Mouse (Mus musculus): ENCODE results near the gene Rccd1.
A peak's percentile ranks its signal among the peaks of the same experiment; 100 is the strongest.
"Not testable (repeated sequence)": the region's sequence is repeated elsewhere in the genome, so short reads cannot be mapped to it uniquely, and the experiment has no call there.

Gene Rccd1

GRCm38 (mm10) chr7:80343270-80344018, 19.2 kb upstream of the Rccd1 start:
- DNase-seq (ENCODE audit: low spot score) = no peak

GRCm38 (mm10) chr7:80342858-80343257, 18.6 kb upstream of the Rccd1 start, which contains the start of gene Hddc3:
Gene Hddc3 (plus strand): TSS chr7:80343104.
- DNase-seq (ENCODE audit: low spot score) = peak; percentile 88

GRCm38 (mm10) chr7:80341793-80342192, 17.5 kb upstream of the Rccd1 start:
- no peak for DNase-seq (ENCODE audit: low spot score)

DNA sequence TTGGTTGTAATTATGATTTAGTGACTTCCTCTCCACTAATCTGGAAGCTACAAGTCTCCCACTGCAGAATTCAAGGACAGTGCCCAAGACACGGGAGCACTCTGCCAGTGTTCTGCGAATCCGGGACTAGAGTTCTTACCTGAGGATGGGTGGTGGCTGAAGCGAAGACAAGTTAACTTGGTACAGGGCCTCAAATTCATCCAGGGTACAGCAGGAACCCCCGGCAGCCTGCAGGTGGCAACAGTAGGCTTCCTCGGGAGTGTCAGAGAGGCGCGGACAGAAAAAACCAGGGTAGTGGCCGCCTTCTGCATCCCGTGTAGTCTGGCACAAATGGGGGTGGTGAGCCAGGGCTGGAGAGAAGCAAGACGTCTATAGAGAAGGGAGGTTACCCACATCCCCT, 16.5 kb upstream of the Rccd1 start, which contains the start of gene Unc45a:
Gene Unc45a, minus strand, starts transcription at position 213 of the 400 bp plus-strand sequence.
- peak; percentile 64 for DNase-seq (ENCODE audit: low spot score)

- DNase-seq (ENCODE audit: low spot score) = peak; percentile 94
Measured at GRCm38 (mm10) chr7:80339793-80340628, 15.8 kb upstream of the Rccd1 start.

DNA sequence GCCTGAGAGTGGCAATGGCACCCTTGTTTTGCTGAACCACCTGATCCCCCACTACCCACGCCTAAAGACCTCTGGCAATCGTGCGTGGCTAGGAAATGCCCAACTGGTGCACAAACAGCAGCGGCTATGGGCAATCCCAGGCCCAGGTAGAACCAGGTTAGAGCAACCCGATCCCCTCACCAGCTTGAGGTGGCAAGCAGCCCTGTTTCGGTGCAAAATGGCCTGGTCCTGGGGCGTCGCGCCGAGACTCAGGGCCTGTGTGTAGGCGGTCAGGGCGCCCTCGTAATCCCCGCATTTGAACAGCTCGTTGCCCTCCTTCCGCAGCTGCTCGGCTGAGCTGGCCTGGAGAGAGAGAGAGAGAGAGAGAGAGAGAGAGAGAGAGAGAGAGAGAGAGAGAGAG, 15.1 kb upstream of the Rccd1 start:
- no peak for DNase-seq (ENCODE audit: low spot score)

DNA sequence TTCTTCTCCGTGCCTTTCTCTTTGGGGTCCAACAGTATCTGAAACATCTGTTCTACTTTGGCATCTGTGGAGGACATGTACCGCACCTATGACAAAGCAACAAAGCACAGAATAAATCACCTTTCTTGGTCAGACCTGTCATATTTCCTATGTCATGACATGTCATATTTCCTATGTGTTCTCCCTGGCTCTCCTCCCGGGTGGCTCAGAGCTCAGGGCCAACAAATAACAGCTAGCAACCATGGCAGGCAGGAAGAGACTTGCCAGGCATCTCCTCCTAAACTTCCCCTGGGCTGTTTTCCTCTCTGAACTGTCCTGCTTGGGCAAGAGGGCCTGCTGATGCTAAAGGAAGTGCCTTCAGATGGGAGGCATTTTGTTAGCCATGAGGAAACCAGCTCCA, 12.7 kb upstream of the Rccd1 start:
- DNase-seq (ENCODE audit: low spot score) = no peak

DNA sequence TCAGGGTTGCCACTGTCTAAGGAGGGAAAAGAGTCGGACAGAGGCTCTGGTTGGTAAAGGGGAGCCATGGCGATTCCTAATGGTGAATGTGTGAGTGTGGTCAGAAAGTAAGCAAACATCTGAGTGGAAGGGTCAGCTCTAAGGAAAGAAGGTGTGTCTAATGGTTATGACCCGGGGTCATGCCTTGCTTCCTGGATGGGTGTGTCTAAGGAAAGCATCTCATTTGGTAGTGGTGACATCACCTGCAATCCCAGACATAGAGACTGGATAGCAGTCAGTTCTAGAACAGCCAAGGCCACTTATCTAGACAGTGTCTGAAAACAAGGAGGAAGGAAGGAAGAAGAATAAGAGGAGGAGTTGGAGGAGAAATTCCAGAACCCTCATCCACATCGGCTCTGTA, 10.6 kb upstream of the Rccd1 start:
- no peak for DNase-seq (ENCODE audit: low spot score)

DNA sequence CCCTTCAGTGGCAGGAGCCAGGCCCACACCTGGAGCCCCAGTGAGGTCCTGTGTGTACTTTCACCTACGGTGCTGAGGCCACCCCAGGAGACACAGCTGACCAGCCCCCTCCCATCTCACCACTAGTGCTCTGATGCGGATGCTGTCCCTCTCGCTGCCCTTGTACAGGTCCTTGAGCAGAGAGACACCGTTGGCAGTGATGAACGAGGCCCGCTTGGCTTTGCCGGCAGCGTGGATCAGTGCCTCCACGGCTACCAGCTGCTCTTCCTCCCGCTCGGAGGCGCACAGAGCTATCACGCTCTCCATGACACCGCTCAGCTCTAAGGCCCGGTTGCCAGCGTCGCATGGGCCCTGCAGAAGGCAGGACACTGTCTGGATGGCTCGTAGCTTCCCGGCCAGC, 7.2 kb upstream of the Rccd1 start:
- DNase-seq (ENCODE audit: low spot score) = no peak

DNA sequence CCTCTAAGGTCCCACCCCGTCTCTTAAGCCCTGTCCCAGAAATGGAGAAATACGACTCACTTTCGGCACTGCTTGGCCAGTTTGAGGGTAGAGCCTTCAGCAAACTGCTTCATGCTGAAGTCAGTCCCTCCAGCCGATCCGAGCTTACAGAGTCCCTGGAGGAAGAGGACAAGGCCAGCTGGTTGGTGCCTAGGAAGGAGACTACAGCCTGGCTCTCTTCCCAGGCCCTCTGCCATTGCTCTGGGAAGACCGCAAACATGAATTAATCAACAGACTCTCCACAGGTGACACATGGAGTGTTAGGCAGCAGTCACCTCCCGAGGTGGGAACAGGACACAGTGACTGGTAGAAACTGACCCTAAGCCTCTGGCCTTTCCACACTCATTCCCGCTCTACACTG, 6.0 kb upstream of the Rccd1 start:
- no peak for DNase-seq (ENCODE audit: low spot score)

DNA sequence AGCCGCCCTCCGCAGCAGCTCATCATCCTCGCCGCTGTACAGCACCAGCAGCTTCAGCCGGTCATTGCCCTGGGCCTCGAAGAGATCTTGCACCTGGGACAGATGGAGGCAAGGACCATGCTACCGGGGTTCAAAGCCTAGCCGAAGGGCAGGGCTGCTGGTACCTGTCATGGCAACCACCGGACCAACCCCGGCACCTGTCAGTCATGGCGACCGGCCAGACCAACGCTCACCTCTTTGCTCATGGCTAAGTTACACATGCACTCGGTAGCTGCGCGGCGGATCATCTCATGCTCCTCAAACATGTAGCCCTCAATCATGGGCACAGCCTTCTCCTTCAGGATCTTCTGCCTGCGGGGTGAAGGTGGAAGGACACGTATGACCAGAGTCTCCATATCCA, 1.8 kb upstream of the Rccd1 start:
- DNase-seq (ENCODE audit: low spot score) = no peak

DNA sequence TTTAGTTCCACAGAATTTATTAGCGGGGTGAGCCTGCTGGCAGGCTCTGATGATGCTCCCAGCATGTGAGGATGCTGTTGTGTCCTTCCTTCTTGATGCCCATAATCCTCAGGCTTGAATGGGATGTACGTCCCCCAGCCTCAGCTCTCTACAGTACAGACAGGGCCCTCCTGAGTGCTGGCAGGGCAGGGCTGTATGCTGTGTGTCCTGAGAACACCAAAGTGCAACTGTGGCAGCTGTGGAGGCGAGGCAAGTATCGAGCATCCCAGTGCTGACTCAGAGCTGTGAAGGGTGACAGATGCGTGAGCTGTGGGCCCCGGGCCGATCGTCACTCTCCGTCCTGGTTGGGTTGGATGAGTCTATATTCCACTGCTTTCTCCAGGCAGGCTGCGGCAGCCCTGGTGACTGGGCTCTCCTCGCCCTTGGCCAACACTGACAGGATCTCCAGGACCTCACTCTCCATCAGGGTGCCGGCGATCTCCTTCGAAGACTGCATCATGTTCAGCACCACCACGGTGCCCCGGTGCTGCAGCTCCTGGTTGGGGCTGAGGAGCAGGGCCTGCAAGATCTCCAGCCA, 1.1 kb upstream of the Rccd1 start:
- no peak for DNase-seq (ENCODE audit: low spot score)

- not testable (repeated sequence) for DNase-seq (ENCODE audit: low spot score)
Measured at GRCm38 (mm10) chr7:80324816-80325119, 514 bp upstream of the Rccd1 start.

- no peak for DNase-seq (ENCODE audit: low spot score)
Measured at GRCm38 (mm10) chr7:80323336-80323735, 918 bp downstream of the Rccd1 start.

GRCm38 (mm10) chr7:80319846-80320496, 4.3 kb downstream of the Rccd1 start:
- DNase-seq (ENCODE audit: low spot score) = no peak

DNA sequence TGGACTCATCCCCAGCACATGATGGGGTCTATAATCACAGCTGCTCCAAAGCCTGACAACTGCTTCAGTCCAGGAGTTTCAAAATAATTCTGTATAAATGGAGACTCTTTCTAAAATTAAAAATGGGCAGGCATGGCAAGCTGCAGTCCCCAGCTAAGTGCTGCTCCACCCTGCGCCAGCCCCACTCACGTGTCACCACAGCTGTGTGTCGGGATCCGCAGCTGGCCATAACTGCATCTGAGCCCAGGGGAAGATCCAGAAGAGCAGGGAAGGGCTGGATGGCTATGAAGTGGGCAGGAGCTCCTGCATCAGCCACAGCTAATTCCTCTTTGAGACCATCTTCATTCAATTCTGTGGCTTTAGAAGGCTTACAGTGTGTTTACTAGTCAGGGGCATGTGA, 5.6 kb downstream of the Rccd1 start:
- no peak for DNase-seq (ENCODE audit: low spot score)

- DNase-seq (ENCODE audit: low spot score) = no peak
Measured at GRCm38 (mm10) chr7:80317439-80318115, 6.7 kb downstream of the Rccd1 start.

DNA sequence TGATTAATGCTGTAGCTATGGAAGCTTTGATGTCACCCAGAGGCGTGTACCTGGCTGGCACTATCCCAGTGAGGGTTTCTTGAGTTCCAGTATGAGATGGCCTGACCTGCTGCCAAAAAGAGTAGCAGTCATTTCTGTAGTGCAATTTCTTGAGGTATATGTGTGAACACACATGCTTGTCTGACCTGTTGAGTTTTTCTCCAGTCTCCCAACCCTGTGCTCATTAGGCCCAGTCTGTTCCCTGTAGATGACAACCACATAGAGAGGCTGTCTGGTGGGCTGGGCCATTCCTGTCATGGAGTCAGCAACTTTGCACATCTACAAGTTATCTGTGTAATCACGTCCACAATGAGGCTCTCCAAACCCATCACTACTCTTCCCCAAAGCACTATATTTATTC, 8.5 kb downstream of the Rccd1 start:
- DNase-seq (ENCODE audit: low spot score) = no peak

DNA sequence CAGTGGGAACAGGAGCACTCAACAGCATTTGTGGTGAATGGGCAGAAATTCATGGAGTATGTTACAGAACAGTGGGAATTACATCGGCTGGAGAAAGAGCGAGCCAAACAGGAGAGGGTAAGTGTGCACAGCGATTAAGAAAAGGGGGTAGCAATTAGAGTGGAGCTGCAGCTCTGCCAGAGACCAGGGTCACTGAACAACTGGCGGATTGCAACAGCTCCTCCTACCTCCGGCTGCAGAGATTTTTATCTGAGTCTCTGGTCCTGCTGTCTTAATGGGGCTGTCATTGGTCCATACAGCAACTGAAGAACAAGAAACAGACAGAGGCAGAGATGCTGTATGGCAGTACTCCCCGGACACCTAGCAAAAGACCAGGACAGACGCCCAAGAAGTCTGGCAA, 13.5 kb downstream of the Rccd1 start:
- DNase-seq (ENCODE audit: low spot score) = no peak

DNA sequence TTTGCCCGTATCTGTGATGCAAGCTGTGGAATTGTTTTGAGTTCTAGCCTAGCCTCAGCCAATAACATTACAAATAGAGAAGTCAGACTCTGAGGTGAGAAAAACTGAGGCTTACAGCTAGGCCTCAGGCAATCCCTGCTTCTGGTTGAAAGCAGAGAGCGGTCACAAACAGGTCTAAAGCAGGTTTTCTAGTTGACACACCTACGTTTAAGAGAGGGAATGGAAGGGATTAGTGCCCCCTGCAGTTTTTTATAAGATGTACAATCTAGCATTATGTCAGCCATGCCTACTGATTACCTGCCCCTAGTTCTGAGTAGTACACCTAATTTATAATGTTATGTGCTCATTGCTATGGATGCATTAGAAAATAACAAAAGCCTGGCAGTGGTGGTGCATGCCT, 16.5 kb downstream of the Rccd1 start:
- DNase-seq (ENCODE audit: low spot score) = no peak

GRCm38 (mm10) chr7:80301522-80301921, 22.7 kb downstream of the Rccd1 start:
- DNase-seq (ENCODE audit: low spot score) = no peak

- no peak for DNase-seq (ENCODE audit: low spot score)
Measured at GRCm38 (mm10) chr7:80299568-80299967, 24.7 kb downstream of the Rccd1 start.
